ENCODE assay signal across 8 mouse cellular contexts in the genomic region with DNA sequence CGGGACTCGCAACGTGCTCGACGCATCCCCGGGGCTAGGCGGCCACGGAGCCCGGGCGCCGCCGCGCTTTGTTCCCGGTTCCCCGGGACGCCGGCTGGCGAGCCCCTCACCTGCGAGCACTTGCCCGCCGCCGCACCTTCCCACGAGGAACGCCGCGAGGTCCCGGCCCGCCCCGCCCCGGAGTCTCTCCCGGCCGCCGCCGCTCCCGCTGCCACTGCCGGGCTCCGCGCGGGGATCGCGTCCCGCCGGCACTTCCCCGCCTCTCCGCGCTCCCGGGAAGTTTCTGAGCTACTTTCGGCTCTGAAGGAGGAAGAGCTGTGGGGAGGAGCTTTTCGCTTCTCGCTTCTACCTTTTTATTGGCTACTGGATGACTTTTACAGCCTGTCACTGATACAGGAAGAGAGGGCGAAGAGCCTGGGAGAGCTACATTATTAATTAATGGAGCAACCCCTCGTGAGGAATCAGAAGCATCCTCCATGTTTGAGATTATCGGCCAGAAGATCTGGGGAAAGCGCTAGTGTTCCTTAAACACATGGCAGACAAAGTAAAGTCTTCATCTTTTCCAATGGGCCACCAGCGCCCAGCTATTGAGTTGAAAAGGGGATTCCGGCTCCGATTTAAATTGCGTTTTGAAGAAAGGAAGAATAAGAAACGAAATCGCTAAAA. TPM values are rescaled to one million over a fixed set of nuclear protein-coding genes. Genes with fewer than 3 reads are reported as not detected.
A peak's percentile ranks its signal among the peaks of the same experiment; 100 is the strongest.
DNase-seq lines count a peak whose midpoint lies in the region; ATAC-seq and TF ChIP-seq lines count a peak whose summit lies in the region.

TSS of gene Gm20403 (minus strand) at position 478 of the 666 bp plus-strand sequence.

- DNase-seq in adipocyte (ENCODE audit: low spot score), result peak; percentile 82
- DNase-seq in cerebellum, postnatal 25 days, result peak; percentile 55 to 61
- DNase-seq in gastrocnemius, adult 2 months, result peak; percentile 77
- DNase-seq in hindbrain, embryonic 14.5 days (ENCODE audit: low spot score), result peak; percentile 73
- peak; percentile 34 to 45 for DNase-seq in left cerebral cortex, postnatal 25 days (ENCODE audit: low spot score in 2 of 2)
- DNase-seq in right cerebral cortex, postnatal 14 days, result peak; percentile 25
- DNase-seq in yolk sac, embryonic 10.5 days (ENCODE audit: low spot score), result peak; percentile 69

- no peaks in the 10 kb centered on the region for H3K9me3 ChIP-seq in hindbrain, embryonic 14.5 days (ENCODE audit: control insufficient read depth, low read length)

- TF ChIP-seq CTCF in gastrocnemius, adult 2 months (IDR thresholded peaks at IDR 0.05), result no peak

- under 1% methylated on average over 45 of the region's 60 CpGs for WGBS in hindbrain, embryonic 14.5 days

- H3K4me3 ChIP-seq in gastrocnemius, adult 2 months, result peak within 1 kb of the TSS; percentile 96
- peak within 1 kb of the TSS; percentile 71 for H3K4me3 ChIP-seq in hindbrain, embryonic 14.5 days (replicated peaks; ENCODE audit: low read length)

- H3K4me1 ChIP-seq in hindbrain, embryonic 14.5 days (replicated peaks; ENCODE audit: control insufficient read depth, insufficient read depth, low read length), result peaks cover 9% of the 10 kb centered on the region; the same call in 1 of the 2 replicates

- H3K27me3 ChIP-seq in hindbrain, embryonic 14.5 days (ENCODE audit: control insufficient read depth, insufficient read depth, low read length), result no peaks in the 10 kb centered on the region

- no peaks in the 10 kb centered on the region for H3K36me3 ChIP-seq in hindbrain, embryonic 14.5 days (replicated peaks; ENCODE audit: control insufficient read depth, insufficient read depth)

- peak; percentile 80 for ATAC-seq in hindbrain, embryonic 14.5 days (ENCODE audit: low FRiP score)
- peak; percentile 81 for ATAC-seq in megakaryocyte progenitor cell, adult 5-6 weeks (replicated peaks; ENCODE audit: poor library complexity)

- H3K27ac ChIP-seq in gastrocnemius, adult 2 months, result peak within 1 kb of the TSS; percentile 90
- H3K27ac ChIP-seq in hindbrain, embryonic 14.5 days, result peak within 1 kb of the TSS; percentile 73

- intact Hi-C loops in gastrocnemius, adult 2 months (cut with DNase I), result loop anchor here (10.0 kb wide), 1 partner anchor 151 kb away; no protein-coding TSS in a partner anchor
- intact Hi-C loops in left cerebral cortex, postnatal 25 days (cut with DNase I), result loop anchor here (5.0 kb wide), 1 partner anchor 124 kb away; the partner anchor contains the start of gene Cfl2

- peak within 1 kb of the TSS; percentile 97 for H3K4me2 ChIP-seq in hindbrain, embryonic 14.5 days (replicated peaks)

- H3K9ac ChIP-seq in hindbrain, embryonic 14.5 days, result peak within 1 kb of the TSS; percentile 81

RNA-seq across cellular contexts. Expression of gene Gm20403, which starts in this region (rescaled TPM):
- not detected for total RNA-seq in gastrocnemius, adult 2 months (2021)
- not detected in 2 replicates for polyA plus RNA-seq in hindbrain, embryonic 14.5 days (2014; fragmentation: Nextera tagmentation; extraction: Ambion mirVana)
- not detected for total RNA-seq in left cerebral cortex, postnatal 25 days (2021)
- not detected in 2 replicates for total RNA-seq in megakaryocyte progenitor cell, adult 5-6 weeks (2015)
- not detected in 2 replicates for total RNA-seq in megakaryocyte progenitor cell, adult 5-6 weeks (2017)

Comparison
In these comparisons a context has a peak if more than half of its experiments do, and no peak if none do; other contexts are left out.
1. Peak in every context shown above with its lines: DNase-seq, ATAC-seq, H3K4me3 ChIP-seq and H3K27ac ChIP-seq.
2. Peak in DNase-seq, H3K4me3 ChIP-seq and H3K27ac ChIP-seq in gastrocnemius, adult 2 months; RNA of the gene not detected or under 1 TPM.
3. Peak in DNase-seq, ATAC-seq, H3K4me3 ChIP-seq, H3K27ac ChIP-seq, H3K9ac ChIP-seq and H3K4me2 ChIP-seq in hindbrain, embryonic 14.5 days; RNA of the gene not detected or under 1 TPM.
4. Peak in DNase-seq in left cerebral cortex, postnatal 25 days; RNA of the gene not detected or under 1 TPM.
5. Peak in ATAC-seq in megakaryocyte progenitor cell, adult 5-6 weeks; RNA of the gene not detected or under 1 TPM.
6. DNase-seq: peak in every context shown above with its lines; median percentile 82 in adipocyte; 77 in gastrocnemius, adult 2 months; 73 in hindbrain, embryonic 14.5 days; 69 in yolk sac, embryonic 10.5 days; 58 in cerebellum, postnatal 25 days; 40 in left cerebral cortex, postnatal 25 days; 25 in right cerebral cortex, postnatal 14 days.